Mouse (Mus musculus): ENCODE data around the gene Eml6. TPM values are rescaled to one million over a fixed set of nuclear protein-coding genes. Genes with fewer than 3 reads are reported as not detected.

Eml6 gene
- polyA plus RNA-seq, 1 experiment: 0.19 TPM

DNA sequence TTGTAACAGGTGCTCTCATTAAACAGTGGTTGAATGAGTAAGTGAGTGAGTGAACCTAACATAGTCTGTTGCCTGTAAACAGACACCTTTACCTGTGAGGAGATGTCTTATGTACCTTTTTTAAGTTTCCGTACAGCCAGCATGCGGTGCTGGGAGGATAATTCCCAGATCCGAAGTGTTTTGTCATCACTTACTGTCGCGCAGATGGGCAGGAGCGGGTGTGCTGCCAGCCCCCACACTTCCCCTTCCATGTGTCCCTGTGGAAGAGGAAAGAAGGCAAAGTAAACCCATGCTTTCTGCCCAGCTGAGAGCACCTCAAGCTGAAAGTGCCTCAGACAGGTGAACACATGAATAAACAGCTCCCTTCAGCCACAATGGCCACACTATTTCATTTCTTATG lies 230.7 kb downstream of the Eml6 start:
- no peaks in the 10 kb centered on the region for H3K79me2 ChIP-seq (ENCODE audit: control insufficient read depth, insufficient read depth)
- TF ChIP-seq CTCF (IDR thresholded peaks at IDR 0.05; ENCODE audit: control insufficient read depth, insufficient read depth, insufficient read length): no peak
- no peaks in the 10 kb centered on the region for H3K36me3 ChIP-seq (ENCODE audit: control insufficient read depth, insufficient read depth)
- H3ac ChIP-seq (ENCODE audit: control insufficient read depth, insufficient read length, low read depth): no peak overlapping the region
- no peaks in the 10 kb centered on the region for H3K27me3 ChIP-seq (ENCODE audit: control insufficient read depth, insufficient read depth, insufficient read length)
- H3K4me3 ChIP-seq (ENCODE audit: insufficient read depth, poor library complexity, severe bottlenecking): no peak overlapping the region
- H3K79me3 ChIP-seq (ENCODE audit: low read depth): no peaks in the 10 kb centered on the region

DNA sequence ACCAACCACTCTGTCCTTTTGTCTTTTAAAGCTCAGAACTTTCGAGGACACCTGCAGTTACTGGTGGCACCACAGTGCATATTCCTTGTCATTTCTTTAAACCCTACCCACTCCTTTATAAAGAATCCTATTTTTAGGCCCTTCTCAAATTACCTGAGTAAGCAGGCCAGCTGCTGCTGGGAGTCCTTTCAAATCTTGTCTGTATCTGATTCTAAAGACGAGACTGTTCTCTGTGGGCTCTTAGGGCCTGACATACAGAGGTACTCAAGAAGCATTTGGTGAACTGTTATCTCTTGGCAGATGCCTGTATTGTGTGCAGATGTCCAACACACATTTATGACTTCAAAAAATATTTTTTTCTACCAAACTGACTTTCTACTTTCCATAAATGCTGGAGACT lies 231.4 kb downstream of the Eml6 start:
- Histone ChIP-seq H3K27me3 (ENCODE audit: control insufficient read depth, insufficient read depth, insufficient read length) (no peaks in the 10 kb centered on the region), H3K79me3 (ENCODE audit: low read depth) (no peaks in the 10 kb centered on the region), H3K4me3 (ENCODE audit: insufficient read depth, poor library complexity, severe bottlenecking) (no peak overlapping the region), H3K79me2 (ENCODE audit: control insufficient read depth, insufficient read depth) (no peaks in the 10 kb centered on the region), H3K36me3 (ENCODE audit: control insufficient read depth, insufficient read depth) (no peaks in the 10 kb centered on the region), H3ac (ENCODE audit: control insufficient read depth, insufficient read length, low read depth) (no peak overlapping the region)
- peak; percentile 25 for TF ChIP-seq MYOD1 (IDR thresholded peaks at IDR 0.05; ENCODE audit: control insufficient read depth, insufficient read length, low read depth)
- no peak for TF ChIP-seq USF1 (IDR thresholded peaks at IDR 0.05; ENCODE audit: low read depth)

DNA sequence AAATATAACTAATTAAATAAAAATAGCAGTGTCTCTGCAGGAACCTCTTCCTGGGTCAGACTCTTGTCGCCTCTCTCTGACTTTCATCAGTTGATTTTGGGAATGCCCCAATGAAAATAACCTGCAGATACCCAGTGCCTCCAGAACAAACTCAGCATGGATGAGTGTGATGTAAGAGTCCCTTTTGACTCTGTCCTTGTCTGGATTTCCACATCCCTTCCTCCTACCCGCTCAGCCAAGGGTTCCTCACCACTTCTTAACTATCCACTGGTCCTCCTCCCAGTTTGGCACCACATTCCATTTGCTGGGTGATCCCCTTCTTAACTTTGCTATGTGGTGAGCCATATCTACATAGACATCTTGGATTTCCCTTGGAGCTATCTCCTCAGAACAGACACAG lies 235.0 kb downstream of the Eml6 start:
- no peak for TF ChIP-seq FOSL1 (IDR thresholded peaks at IDR 0.05; ENCODE audit: insufficient read depth, low read length, poor library complexity, severe bottlenecking)
- TF ChIP-seq MYOD1 (IDR thresholded peaks at IDR 0.05; ENCODE audit: control insufficient read depth, insufficient read length, low read depth): no peak
- no peak for TF ChIP-seq MAX (IDR thresholded peaks at IDR 0.05)
- TF ChIP-seq MYOG (IDR thresholded peaks at IDR 0.05; ENCODE audit: control insufficient read depth, extremely low read depth, insufficient read length): no peak
- no peak for TF ChIP-seq USF1 (IDR thresholded peaks at IDR 0.05; ENCODE audit: low read depth)
- no peak for TF ChIP-seq CTCF (IDR thresholded peaks at IDR 0.05; ENCODE audit: control insufficient read depth, insufficient read depth, insufficient read length)
- TF ChIP-seq CEBPB (IDR thresholded peaks at IDR 0.05; ENCODE audit: low read depth): no peak
- Histone ChIP-seq H3ac (ENCODE audit: control insufficient read depth, insufficient read length, low read depth) (no peak overlapping the region), H3K79me2 (ENCODE audit: control insufficient read depth, insufficient read depth) (no peaks in the 10 kb centered on the region), H3K4me3 (ENCODE audit: insufficient read depth, poor library complexity, severe bottlenecking) (no peak overlapping the region), H3K36me3 (ENCODE audit: control insufficient read depth, insufficient read depth) (no peaks in the 10 kb centered on the region), H3K27me3 (ENCODE audit: control insufficient read depth, insufficient read depth, insufficient read length) (no peaks in the 10 kb centered on the region), H3K79me3 (ENCODE audit: low read depth) (no peaks in the 10 kb centered on the region)

DNA sequence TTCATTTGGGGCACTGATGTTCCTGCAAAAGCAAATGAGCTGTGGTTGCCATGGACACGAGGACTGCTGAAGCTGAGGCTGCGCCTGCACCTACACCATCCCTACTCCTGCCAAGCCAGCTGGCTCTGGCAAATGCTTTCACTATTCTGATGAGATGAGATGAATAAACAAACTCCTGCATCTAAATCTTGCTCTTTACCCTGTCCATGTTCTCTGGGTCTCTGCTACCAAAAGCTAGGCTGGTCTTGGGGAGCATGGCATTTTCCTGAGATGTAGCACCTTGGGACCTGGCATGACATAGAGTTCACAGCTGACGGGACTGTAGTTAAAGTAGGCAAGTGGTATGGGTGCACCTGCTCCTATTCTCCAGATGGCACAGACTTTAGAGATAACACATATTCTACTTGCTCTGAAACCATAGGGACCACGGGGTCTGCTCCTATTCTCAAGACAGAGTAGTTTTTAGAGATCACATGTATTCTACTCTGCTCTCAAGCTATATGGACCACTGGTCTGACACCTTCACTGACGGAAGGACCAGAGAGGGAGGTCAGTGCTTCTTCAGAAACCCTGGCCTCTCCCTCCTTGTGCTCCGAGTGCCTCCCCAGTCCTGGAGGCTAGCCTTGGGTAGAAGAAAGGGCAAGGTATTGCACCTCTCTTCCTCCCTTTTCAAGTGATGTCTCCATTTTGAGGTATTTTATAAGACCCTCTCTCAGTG lies 236.8 kb downstream of the Eml6 start:
- Histone ChIP-seq H3ac (ENCODE audit: control insufficient read depth, insufficient read length, low read depth) (no peak overlapping the region), H3K79me3 (ENCODE audit: low read depth) (no peaks in the 10 kb centered on the region), H3K36me3 (ENCODE audit: control insufficient read depth, insufficient read depth) (no peaks in the 10 kb centered on the region), H3K79me2 (ENCODE audit: control insufficient read depth, insufficient read depth) (no peaks in the 10 kb centered on the region), H3K4me3 (ENCODE audit: insufficient read depth, poor library complexity, severe bottlenecking) (no peak overlapping the region), H3K27me3 (ENCODE audit: control insufficient read depth, insufficient read depth, insufficient read length) (no peaks in the 10 kb centered on the region)
- TF ChIP-seq CTCF (IDR thresholded peaks at IDR 0.05; ENCODE audit: control insufficient read depth, insufficient read depth, insufficient read length): no peak
- no peak for TF ChIP-seq MYOG (IDR thresholded peaks at IDR 0.05; ENCODE audit: control insufficient read depth, extremely low read depth, insufficient read length)
- no peak for TF ChIP-seq MYOD1 (IDR thresholded peaks at IDR 0.05; ENCODE audit: control insufficient read depth, insufficient read length, low read depth)
- no peak for TF ChIP-seq FOSL1 (IDR thresholded peaks at IDR 0.05; ENCODE audit: insufficient read depth, low read length, poor library complexity, severe bottlenecking)
- no peak for TF ChIP-seq CEBPB (IDR thresholded peaks at IDR 0.05; ENCODE audit: low read depth)
- TF ChIP-seq USF1 (IDR thresholded peaks at IDR 0.05; ENCODE audit: low read depth): no peak
- TF ChIP-seq MAX (IDR thresholded peaks at IDR 0.05): no peak

DNA sequence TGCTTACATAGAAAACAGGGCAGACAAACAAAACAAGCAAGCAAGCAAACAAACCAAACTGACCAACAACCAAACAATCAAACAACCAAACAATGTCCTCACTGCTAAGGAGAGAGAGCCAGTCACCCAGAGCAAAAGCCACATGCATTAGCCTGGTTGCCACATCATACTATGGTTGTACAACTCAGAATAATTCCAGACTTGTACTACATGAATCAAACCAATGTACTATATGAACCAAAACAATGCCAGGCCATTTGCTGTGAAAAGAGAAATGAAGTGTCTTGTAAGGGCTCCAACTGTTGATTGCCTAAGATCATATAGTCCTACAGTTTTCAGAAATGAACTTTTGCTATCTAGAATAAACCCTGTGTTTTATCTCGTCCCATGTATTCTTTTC lies 237.3 kb downstream of the Eml6 start:
- no peak for TF ChIP-seq MYOG (IDR thresholded peaks at IDR 0.05; ENCODE audit: control insufficient read depth, extremely low read depth, insufficient read length)
- no peak for TF ChIP-seq USF1 (IDR thresholded peaks at IDR 0.05; ENCODE audit: low read depth)
- TF ChIP-seq MYOD1 (IDR thresholded peaks at IDR 0.05; ENCODE audit: control insufficient read depth, insufficient read length, low read depth): no peak
- no peak for TF ChIP-seq CTCF (IDR thresholded peaks at IDR 0.05; ENCODE audit: control insufficient read depth, insufficient read depth, insufficient read length)
- TF ChIP-seq FOSL1 (IDR thresholded peaks at IDR 0.05; ENCODE audit: insufficient read depth, low read length, poor library complexity, severe bottlenecking): no peak
- TF ChIP-seq MAX (IDR thresholded peaks at IDR 0.05): no peak
- no peak for TF ChIP-seq CEBPB (IDR thresholded peaks at IDR 0.05; ENCODE audit: low read depth)
- no peaks in the 10 kb centered on the region for H3K36me3 ChIP-seq (ENCODE audit: control insufficient read depth, insufficient read depth)
- no peak overlapping the region for H3ac ChIP-seq (ENCODE audit: control insufficient read depth, insufficient read length, low read depth)
- no peaks in the 10 kb centered on the region for H3K79me3 ChIP-seq (ENCODE audit: low read depth)
- H3K79me2 ChIP-seq (ENCODE audit: control insufficient read depth, insufficient read depth): no peaks in the 10 kb centered on the region
- H3K4me3 ChIP-seq (ENCODE audit: insufficient read depth, poor library complexity, severe bottlenecking): no peak overlapping the region
- H3K27me3 ChIP-seq (ENCODE audit: control insufficient read depth, insufficient read depth, insufficient read length): no peaks in the 10 kb centered on the region

DNA sequence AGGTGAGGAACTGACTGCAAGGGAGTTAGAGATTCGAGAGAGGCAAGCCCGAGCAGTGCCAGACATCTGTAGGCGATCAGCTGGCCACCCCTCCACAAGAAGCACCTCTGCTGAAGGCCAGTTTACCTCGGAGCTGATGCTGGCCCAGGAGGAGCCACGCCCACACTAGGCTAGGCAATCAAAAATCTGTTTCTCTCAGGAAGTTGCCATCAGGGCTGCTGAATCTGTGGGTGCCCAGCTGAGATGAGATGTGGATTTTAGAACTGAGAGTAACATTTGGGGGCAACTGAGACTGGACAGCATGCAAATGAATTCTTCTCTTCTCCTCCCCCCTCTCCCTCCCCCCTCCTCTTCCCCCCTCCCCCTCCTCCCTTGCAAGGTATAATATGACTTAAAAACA lies 238.4 kb downstream of the Eml6 start:
- TF ChIP-seq MAX (IDR thresholded peaks at IDR 0.05) (no peak), MYOD1 (IDR thresholded peaks at IDR 0.05; ENCODE audit: control insufficient read depth, insufficient read length, low read depth) (no peak), MYOG (IDR thresholded peaks at IDR 0.05; ENCODE audit: control insufficient read depth, extremely low read depth, insufficient read length) (no peak), USF1 (IDR thresholded peaks at IDR 0.05; ENCODE audit: low read depth) (no peak), FOSL1 (IDR thresholded peaks at IDR 0.05; ENCODE audit: insufficient read depth, low read length, poor library complexity, severe bottlenecking) (no peak), CTCF (IDR thresholded peaks at IDR 0.05; ENCODE audit: control insufficient read depth, insufficient read depth, insufficient read length) (no peak), CEBPB (IDR thresholded peaks at IDR 0.05; ENCODE audit: low read depth) (no peak)

More for the DNA sequence above, 238.4 kb downstream of the Eml6 start:
- Histone ChIP-seq H3ac (ENCODE audit: control insufficient read depth, insufficient read length, low read depth) (no peak overlapping the region), H3K79me3 (ENCODE audit: low read depth) (no peaks in the 10 kb centered on the region), H3K4me3 (ENCODE audit: insufficient read depth, poor library complexity, severe bottlenecking) (no peak overlapping the region), H3K36me3 (ENCODE audit: control insufficient read depth, insufficient read depth) (no peaks in the 10 kb centered on the region), H3K27me3 (ENCODE audit: control insufficient read depth, insufficient read depth, insufficient read length) (no peaks in the 10 kb centered on the region), H3K79me2 (ENCODE audit: control insufficient read depth, insufficient read depth) (no peaks in the 10 kb centered on the region)
